Mouse (Mus musculus): ENCODE measurements around the gene Dazl. TPM values are rescaled to one million over a fixed set of nuclear protein-coding genes. Genes with fewer than 3 reads are reported as not detected.

Dazl gene
- polyA plus RNA-seq, 2 experiments: 0.02 to 0.10 TPM

DNA sequence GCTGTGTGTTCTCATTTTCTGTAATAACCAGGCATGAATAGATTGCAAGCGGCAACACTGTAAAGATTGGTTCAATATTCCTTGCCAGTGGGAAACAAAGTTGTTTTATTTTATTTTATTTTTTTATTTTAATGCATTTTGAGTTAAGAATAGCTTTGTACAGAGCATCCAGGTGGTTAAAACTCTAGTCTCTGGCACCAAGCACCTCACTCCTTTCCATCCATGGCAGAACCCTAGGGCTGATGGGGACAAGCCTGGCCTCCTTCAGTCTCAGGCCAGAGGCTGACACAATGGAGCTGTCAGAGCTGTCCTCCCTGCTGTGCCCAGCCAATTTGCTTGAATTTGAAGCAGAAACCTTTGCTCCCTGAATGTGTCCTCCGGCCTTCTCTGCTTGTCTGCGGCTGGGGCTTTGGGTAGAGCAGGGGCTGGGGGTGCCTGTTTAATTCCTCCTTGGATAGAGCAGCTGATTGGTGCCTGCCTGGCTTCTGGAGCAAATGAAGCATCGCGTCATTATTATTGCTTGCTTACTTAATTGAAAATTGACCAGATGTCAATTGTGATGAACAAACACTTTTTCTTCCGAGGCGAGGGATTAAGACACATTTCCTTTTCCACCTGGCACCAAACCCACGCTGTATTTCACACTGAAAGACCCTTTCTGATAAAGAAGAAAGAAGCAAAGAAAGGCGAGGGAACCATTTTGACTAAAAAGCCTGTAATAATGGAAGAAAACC lies 56.6 kb downstream of the Dazl start:
- 52% methylated on average over 9 of the region's 9 CpGs for WGBS (ENCODE audit: insufficient replicate concordance)
- Histone ChIP-seq H3K4me1 (replicated peaks; ENCODE audit: control insufficient read depth in 2 of 2, insufficient read depth in 2 of 2, low read length in 1 of 2) (no peaks in the 10 kb centered on the region), H3K9ac (replicated peaks) (no peak overlapping the region), H3K27me3 (ENCODE audit: control insufficient read depth, insufficient read depth, low read length) (no peaks in the 10 kb centered on the region), H3K27ac (no peak overlapping the region), H3K4me3 (ENCODE audit: insufficient read depth in 1 of 2, low read depth in 2 of 2, low read length in 2 of 2) (no peak overlapping the region), H3K36me3 (replicated peaks; ENCODE audit: control insufficient read depth, insufficient read depth, low read depth) (no peaks in the 10 kb centered on the region), H3K4me2 (ENCODE audit: low read depth) (no peak overlapping the region), H3K9me3 (ENCODE audit: control insufficient read depth, low read length) (no peaks in the 10 kb centered on the region)
- TF ChIP-seq EP300 (IDR thresholded peaks at IDR 0.05; ENCODE audit: low read depth): no peak
- TF ChIP-seq CTCF (IDR thresholded peaks at IDR 0.05; ENCODE audit: low read depth): no peak
- DNase-seq (ENCODE audit: low read depth in 3 of 3, low spot score in 3 of 3): no peak
- no peak for ATAC-seq (ENCODE audit: insufficient read depth)

DNA sequence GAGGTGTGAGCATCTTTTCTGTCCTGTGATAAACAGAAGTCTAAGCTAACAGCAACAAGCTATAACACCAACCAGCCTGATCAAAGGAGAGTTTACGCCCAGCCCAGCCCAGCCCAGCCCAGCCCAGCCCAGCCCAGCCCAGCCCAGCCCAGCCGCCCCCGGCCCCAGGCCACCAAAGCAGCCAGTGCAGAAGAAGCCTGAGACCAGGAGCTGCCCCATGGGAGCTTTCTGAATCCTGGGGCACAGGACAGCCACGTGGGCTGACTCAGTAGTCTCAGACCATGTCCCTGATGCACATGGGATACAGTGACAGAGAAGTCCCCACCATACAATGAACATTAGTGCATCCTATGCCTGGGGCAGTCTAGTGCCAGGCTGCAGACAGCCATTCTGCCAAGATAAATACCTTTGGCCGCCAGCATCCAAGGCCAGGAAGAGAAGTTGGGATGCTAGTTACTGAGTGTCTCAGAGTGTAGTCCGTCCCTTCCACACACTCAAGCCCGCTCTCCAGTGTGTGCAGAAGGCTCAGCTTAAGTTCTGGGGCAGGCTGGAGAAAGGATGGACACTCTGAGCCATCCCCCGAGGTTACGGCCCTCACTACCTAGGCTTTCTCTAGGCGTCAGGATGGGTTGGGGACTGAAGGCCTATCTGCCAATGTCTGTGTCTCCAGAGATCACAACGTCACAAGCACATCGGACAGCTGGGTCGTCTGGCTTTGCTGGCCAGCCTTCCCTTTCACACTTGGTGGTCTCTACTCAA lies 57.3 kb downstream of the Dazl start:
- TF ChIP-seq EP300 (IDR thresholded peaks at IDR 0.05; ENCODE audit: low read depth) (no peak), CTCF (IDR thresholded peaks at IDR 0.05; ENCODE audit: low read depth) (no peak)
- H3K9me3 ChIP-seq (ENCODE audit: control insufficient read depth, low read length): no peaks in the 10 kb centered on the region
- no peaks in the 10 kb centered on the region for H3K4me1 ChIP-seq (replicated peaks; ENCODE audit: control insufficient read depth in 2 of 2, insufficient read depth in 2 of 2, low read length in 1 of 2)
- H3K27ac ChIP-seq: no peak overlapping the region
- H3K9ac ChIP-seq (replicated peaks): no peak overlapping the region
- H3K4me3 ChIP-seq (ENCODE audit: insufficient read depth in 1 of 2, low read depth in 2 of 2, low read length in 2 of 2): no peak overlapping the region
- H3K27me3 ChIP-seq (ENCODE audit: control insufficient read depth, insufficient read depth, low read length): no peaks in the 10 kb centered on the region
- DNase-seq (ENCODE audit: low read depth in 3 of 3, low spot score in 3 of 3) (no peak), ATAC-seq (ENCODE audit: insufficient read depth) (no peak)
- WGBS (ENCODE audit: insufficient replicate concordance): 62% methylated on average over 13 of the region's 13 CpGs
- no peak overlapping the region for H3K4me2 ChIP-seq (ENCODE audit: low read depth)
- H3K36me3 ChIP-seq (replicated peaks; ENCODE audit: control insufficient read depth, insufficient read depth, low read depth): no peaks in the 10 kb centered on the region

DNA sequence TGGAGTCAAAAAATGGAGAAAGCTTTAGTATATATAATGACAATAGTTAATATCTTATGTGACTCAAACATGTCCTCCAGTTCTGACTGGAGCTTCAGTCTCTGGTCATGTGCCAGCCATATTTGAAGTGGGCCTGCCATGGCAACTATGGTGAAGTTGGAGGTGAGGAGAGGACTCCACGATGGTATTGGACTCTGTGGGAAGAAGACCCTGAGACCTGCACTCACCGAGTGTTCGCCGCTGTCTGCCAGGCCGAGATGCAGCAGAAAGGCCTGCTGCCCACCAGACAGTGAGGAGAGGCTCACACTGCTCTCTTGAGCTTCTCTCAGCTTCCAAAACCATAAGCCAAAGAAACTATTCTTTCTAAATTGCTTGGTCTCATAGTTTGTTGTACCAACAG lies 59.5 kb downstream of the Dazl start:
- TF ChIP-seq EP300 (IDR thresholded peaks at IDR 0.05; ENCODE audit: low read depth) (no peak), CTCF (IDR thresholded peaks at IDR 0.05; ENCODE audit: low read depth) (no peak)
- Histone ChIP-seq H3K4me1 (replicated peaks; ENCODE audit: control insufficient read depth in 2 of 2, insufficient read depth in 2 of 2, low read length in 1 of 2) (no peaks in the 10 kb centered on the region), H3K9me3 (ENCODE audit: control insufficient read depth, low read length) (no peaks in the 10 kb centered on the region), H3K27ac (no peak overlapping the region), H3K4me2 (ENCODE audit: low read depth) (no peak overlapping the region), H3K36me3 (replicated peaks; ENCODE audit: control insufficient read depth, insufficient read depth, low read depth) (no peaks in the 10 kb centered on the region), H3K4me3 (ENCODE audit: insufficient read depth in 1 of 2, low read depth in 2 of 2, low read length in 2 of 2) (no peak overlapping the region), H3K27me3 (ENCODE audit: control insufficient read depth, insufficient read depth, low read length) (no peaks in the 10 kb centered on the region), H3K9ac (replicated peaks) (no peak overlapping the region)
- ATAC-seq (ENCODE audit: insufficient read depth) (no peak), DNase-seq (ENCODE audit: low read depth in 3 of 3, low spot score in 3 of 3) (no peak)
- WGBS (ENCODE audit: insufficient replicate concordance): 69% methylated on average over 5 of the region's 5 CpGs

DNA sequence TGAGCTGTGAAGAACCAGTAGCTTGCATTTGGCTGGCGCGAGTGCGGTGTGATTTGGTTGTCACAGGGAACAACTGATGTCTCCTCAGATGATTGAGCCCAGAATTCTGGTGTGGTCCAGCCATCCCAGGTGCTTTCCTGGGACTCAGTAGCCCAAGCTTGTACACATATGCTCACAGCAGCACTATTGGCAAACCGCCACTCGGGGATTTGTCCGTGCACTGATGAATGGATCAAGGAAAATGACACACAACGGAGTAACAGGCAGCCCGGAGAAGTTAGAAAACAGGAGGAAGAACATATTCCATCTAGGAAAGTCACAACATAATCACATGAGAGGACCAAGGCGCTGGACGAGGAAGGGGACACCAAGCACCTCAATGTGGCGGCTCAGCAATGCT lies 60.6 kb downstream of the Dazl start:
- ATAC-seq (ENCODE audit: insufficient read depth): no peak
- DNase-seq (ENCODE audit: low read depth in 3 of 3, low spot score in 3 of 3): no peak
- Histone ChIP-seq H3K36me3 (replicated peaks; ENCODE audit: control insufficient read depth, insufficient read depth, low read depth) (no peaks in the 10 kb centered on the region), H3K27me3 (ENCODE audit: control insufficient read depth, insufficient read depth, low read length) (no peaks in the 10 kb centered on the region), H3K4me1 (replicated peaks; ENCODE audit: control insufficient read depth in 2 of 2, insufficient read depth in 2 of 2, low read length in 1 of 2) (no peaks in the 10 kb centered on the region), H3K4me2 (ENCODE audit: low read depth) (no peak overlapping the region), H3K27ac (no peak overlapping the region), H3K4me3 (ENCODE audit: insufficient read depth in 1 of 2, low read depth in 2 of 2, low read length in 2 of 2) (no peak overlapping the region), H3K9me3 (ENCODE audit: control insufficient read depth, low read length) (no peaks in the 10 kb centered on the region), H3K9ac (replicated peaks) (no peak overlapping the region)
- WGBS (ENCODE audit: insufficient replicate concordance): 80% methylated on average over 11 of the region's 11 CpGs
- TF ChIP-seq EP300 (IDR thresholded peaks at IDR 0.05; ENCODE audit: low read depth): no peak
- no peak for TF ChIP-seq CTCF (IDR thresholded peaks at IDR 0.05; ENCODE audit: low read depth)

DNA sequence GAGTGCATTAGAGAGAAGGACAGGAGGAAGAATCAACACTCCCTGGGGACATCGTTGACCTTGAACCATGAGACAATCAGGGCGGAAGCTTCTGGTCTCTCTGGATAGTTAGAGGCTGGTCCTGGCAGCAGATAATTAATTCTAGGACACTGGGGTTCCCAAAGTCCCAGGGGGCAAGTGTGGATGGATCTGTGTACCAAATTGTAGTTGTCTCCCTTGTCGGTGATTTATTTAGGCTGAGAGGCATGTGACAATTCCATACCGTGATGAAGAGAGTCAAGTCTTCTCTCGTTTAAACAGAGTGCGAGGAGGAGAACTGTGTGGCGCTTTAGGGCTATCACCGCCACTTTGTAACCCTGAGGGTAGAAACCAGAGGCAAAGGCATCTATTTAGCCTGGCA lies 62.2 kb downstream of the Dazl start:
- TF ChIP-seq EP300 (IDR thresholded peaks at IDR 0.05; ENCODE audit: low read depth) (no peak), CTCF (IDR thresholded peaks at IDR 0.05; ENCODE audit: low read depth) (no peak)
- no peak overlapping the region for H3K4me3 ChIP-seq (ENCODE audit: insufficient read depth in 1 of 2, low read depth in 2 of 2, low read length in 2 of 2)
- H3K36me3 ChIP-seq (replicated peaks; ENCODE audit: control insufficient read depth, insufficient read depth, low read depth): no peaks in the 10 kb centered on the region
- no peaks in the 10 kb centered on the region for H3K4me1 ChIP-seq (replicated peaks; ENCODE audit: control insufficient read depth in 2 of 2, insufficient read depth in 2 of 2, low read length in 1 of 2)
- no peak overlapping the region for H3K9ac ChIP-seq (replicated peaks)
- no peak overlapping the region for H3K27ac ChIP-seq
- no peak overlapping the region for H3K4me2 ChIP-seq (ENCODE audit: low read depth)
- no peaks in the 10 kb centered on the region for H3K9me3 ChIP-seq (ENCODE audit: control insufficient read depth, low read length)
- DNase-seq (ENCODE audit: low read depth in 3 of 3, low spot score in 3 of 3): no peak
- WGBS (ENCODE audit: insufficient replicate concordance): 67% methylated on average over 8 of the region's 8 CpGs
- no peaks in the 10 kb centered on the region for H3K27me3 ChIP-seq (ENCODE audit: control insufficient read depth, insufficient read depth, low read length)
- no peak for ATAC-seq (ENCODE audit: insufficient read depth)

Data from liver, embryonic 14.5 days (tissue).